Mouse (Mus musculus) bone marrow macrophage, adult 2 months (primary cell): ENCODE data around the gene Dhodh. TPM values are rescaled to one million over a fixed set of nuclear protein-coding genes. Genes with fewer than 3 reads are reported as not detected.

Source experiments
- H3K27ac ChIP-seq: 2 replicates; pipeline ENCODE4 v1.5.1; 2012; ENCODE audit warnings: low read depth, low read length; ENCODE audit not compliant: insufficient read depth
- H3K4me1 ChIP-seq: 2 replicates; pipeline ENCODE4 v1.6.1; 2012; ENCODE audit warnings: low read length; ENCODE audit not compliant: control insufficient read depth, insufficient read depth
- H3K4me3 ChIP-seq: 2 replicates; pipeline ENCODE4 v1.5.1; 2012; ENCODE audit warnings: mild to moderate bottlenecking, low read length, moderate library complexity; ENCODE audit not compliant: insufficient read depth
- CTCF ChIP-seq: IDR thresholded peaks from 2 replicates; pipeline ENCODE4 v1.5.1; 2012; ENCODE audit warnings: low read depth, mild to moderate bottlenecking, low read length, moderate library complexity
- POLR2A ChIP-seq: IDR thresholded peaks from 2 replicates; pipeline ENCODE4 v1.6.1; 2012; ENCODE audit warnings: mild to moderate bottlenecking, low read depth, low read length, borderline replicate concordance
- polyA plus RNA-seq: library from polyadenylated mRNA; stranded (reverse); fragments of >200 nt; gene quantifications from 2 replicates; pipeline ENCODE4 v1.2.4, GENCODE M21; 2012; ENCODE audit not compliant: missing spikeins, insufficient read depth, insufficient read length

The Dhodh gene
- polyA plus RNA-seq, 1 experiment = 7.4 TPM

DNA sequence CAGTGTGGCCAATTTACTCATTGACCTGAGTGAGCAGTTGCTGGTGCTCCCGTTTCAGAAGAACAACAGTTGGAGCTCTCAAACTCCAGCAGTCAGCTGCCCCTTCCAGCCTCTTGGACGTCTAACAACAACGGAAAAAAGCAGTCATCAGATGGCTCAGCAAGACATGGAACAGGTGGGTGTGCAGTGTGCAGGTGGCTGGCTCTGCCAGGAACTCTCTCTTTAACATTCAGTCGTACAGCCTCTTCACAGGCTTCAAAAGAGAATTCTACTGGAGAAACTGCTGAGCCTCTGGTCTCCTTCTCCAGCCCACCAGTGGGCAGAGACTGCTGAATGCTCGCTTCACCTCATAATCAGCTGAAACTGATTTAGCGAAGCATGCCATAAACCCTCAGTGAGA, 20.2 kb upstream of the Dhodh start:
- Histone ChIP-seq H3K4me1 (no peaks in the 10 kb centered on the region), H3K27ac (no peak overlapping the region), H3K4me3 (no peak overlapping the region)
- TF ChIP-seq POLR2A = no peak
- no peak for TF ChIP-seq CTCF

GRCm38 (mm10) chr8:109615569-109615968, 7.1 kb upstream of the Dhodh start:
- Histone ChIP-seq H3K4me1 (no peaks in the 10 kb centered on the region), H3K27ac (no peak overlapping the region), H3K4me3 (no peak overlapping the region)
- TF ChIP-seq POLR2A = no peak
- TF ChIP-seq CTCF = no peak

DNA sequence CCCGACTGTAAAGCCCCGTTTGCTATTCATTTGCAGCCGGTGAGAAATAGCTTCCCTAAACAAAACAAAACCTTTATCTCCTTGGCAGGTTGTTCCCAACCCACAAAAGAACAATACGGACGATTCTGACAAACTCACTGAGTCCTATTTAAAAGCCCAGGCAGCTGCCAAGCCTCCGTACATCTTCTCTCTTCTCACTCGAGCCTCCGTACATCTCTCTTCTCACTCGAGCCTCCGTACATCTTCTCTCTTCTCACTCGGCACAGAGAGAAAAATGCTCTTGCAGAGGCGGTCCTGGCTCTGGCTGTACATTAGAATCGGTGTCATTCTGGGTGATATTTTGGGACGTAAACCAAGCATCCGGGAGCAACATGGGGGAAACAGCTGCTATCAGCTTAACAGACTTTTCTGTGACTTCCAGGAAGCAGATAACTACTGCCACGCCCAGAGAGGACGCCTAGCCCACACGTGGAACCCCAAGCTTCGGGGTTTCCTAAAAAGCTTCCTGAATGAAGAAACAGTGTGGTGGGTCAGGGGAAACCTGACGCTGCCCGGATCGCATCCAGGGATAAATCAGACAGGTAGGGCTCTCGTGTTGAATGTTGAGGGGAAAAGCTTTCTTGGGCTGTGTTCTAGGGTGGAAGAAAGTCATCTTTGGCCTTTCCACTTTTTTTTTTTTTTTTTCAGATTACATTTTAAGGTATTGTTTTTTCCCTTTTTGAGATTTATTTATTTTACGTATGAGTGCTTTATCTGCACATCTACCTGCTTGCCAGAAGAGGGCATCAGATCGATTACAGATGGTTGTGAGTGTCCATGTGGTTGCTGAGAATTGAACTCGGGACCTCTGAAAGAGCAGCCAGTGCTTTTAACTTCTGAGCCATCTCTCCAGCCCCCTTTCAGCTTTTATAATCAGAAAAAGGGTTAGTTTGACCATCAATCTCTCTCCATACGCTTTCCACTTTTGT, 6.1 kb upstream of the Dhodh start, which contains the start of gene Pkd1l3:
Gene Pkd1l3, plus strand, starts transcription at position 275 of the 968 bp plus-strand sequence.
- Histone ChIP-seq H3K4me1 (no peaks in the 10 kb centered on the region), H3K4me3 (peak within 1 kb of the TSS; percentile 71), H3K27ac (no peak within 1 kb of the TSS)
- TF ChIP-seq CTCF (no peak), POLR2A (no peak)

- Histone ChIP-seq H3K4me3 (peak overlapping the region; percentile 87), H3K27ac (peak overlapping the region; percentile 96), H3K4me1 (peaks cover 8% of the 10 kb centered on the region; the same call in 1 of the 2 replicates)
- no peak for TF ChIP-seq CTCF
Measured at GRCm38 (mm10) chr8:109609153-109609502, 655 bp upstream of the Dhodh start.

GRCm38 (mm10) chr8:109607650-109608049, 823 bp downstream of the Dhodh start:
- TF ChIP-seq POLR2A (no peak), CTCF (no peak)
- Histone ChIP-seq H3K27ac (peak overlapping the region; percentile 16; the same call in 1 of the 2 replicates), H3K4me1 (peaks cover 8% of the 10 kb centered on the region; the same call in 1 of the 2 replicates), H3K4me3 (peak overlapping the region; percentile 87)

- H3K27ac ChIP-seq = no peak overlapping the region
- TF ChIP-seq CTCF (no peak), POLR2A (no peak)
- no peak overlapping the region for H3K4me3 ChIP-seq
- H3K4me1 ChIP-seq = peaks cover 8% of the 10 kb centered on the region; the same call in 1 of the 2 replicates
Measured at GRCm38 (mm10) chr8:109606725-109607124, 1.7 kb downstream of the Dhodh start.

- no peak overlapping the region for H3K4me3 ChIP-seq
- TF ChIP-seq CTCF (peak; percentile 79), POLR2A (no peak)
- no peak overlapping the region for H3K27ac ChIP-seq
- H3K4me1 ChIP-seq = no peaks in the 10 kb centered on the region
Measured at GRCm38 (mm10) chr8:109595854-109596253, 12.6 kb downstream of the Dhodh start.

- no peak overlapping the region for H3K4me3 ChIP-seq
- H3K4me1 ChIP-seq = no peaks in the 10 kb centered on the region
- TF ChIP-seq POLR2A (no peak), CTCF (no peak; the same call in 1 of the 2 replicates)
- H3K27ac ChIP-seq = no peak overlapping the region
Measured at GRCm38 (mm10) chr8:109593117-109593788, 15.2 kb downstream of the Dhodh start.

DNA sequence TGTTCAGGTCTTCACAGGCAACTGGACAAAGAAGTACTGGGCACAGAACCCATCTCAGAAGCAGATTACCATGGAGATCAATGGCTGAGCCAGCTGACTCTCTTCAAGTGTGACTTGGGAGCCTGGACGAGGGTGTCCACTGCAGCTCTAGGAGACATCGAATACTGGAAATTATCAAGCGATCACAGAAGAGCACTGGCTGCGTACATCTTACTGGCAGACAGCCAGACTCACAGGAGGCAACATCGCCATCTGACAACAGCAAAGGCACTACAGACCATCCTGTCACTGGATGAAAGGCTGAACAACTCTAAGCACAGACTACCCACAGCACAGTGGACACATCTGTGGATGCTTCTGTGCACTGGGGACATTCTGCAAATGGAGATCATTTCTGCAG, 16.3 kb downstream of the Dhodh start:
- H3K4me3 ChIP-seq = no peak overlapping the region
- H3K4me1 ChIP-seq = no peaks in the 10 kb centered on the region
- no peak overlapping the region for H3K27ac ChIP-seq
- TF ChIP-seq CTCF = no peak
- no peak for TF ChIP-seq POLR2A

- no peak for TF ChIP-seq CTCF
- no peak for TF ChIP-seq POLR2A
- Histone ChIP-seq H3K4me3 (no peak overlapping the region), H3K27ac (no peak overlapping the region), H3K4me1 (no peaks in the 10 kb centered on the region; the same call in 1 of the 2 replicates)
Measured at GRCm38 (mm10) chr8:109591367-109591766, 17.1 kb downstream of the Dhodh start.
